ENCODE assay signal across 8 mouse cellular contexts in genomic region chr13:101765976-101766375, GRCm38 (mm10). TPM values are rescaled to one million over a fixed set of nuclear protein-coding genes. Genes with fewer than 3 reads are reported as not detected.
DNase-seq lines count a peak whose midpoint lies in the region; ATAC-seq and TF ChIP-seq lines count a peak whose summit lies in the region.

No protein-coding gene starts in this region.

- intact Hi-C loops in left cerebral cortex, postnatal 10 days (cut with DNase I), result loop anchor here (5.0 kb wide), 2 partner anchors 36 to 146 kb away; no protein-coding TSS in a partner anchor

- no peaks in the 10 kb centered on the region for H3K9me3 ChIP-seq in lung, embryonic 15.5 days
- H3K9me3 ChIP-seq in embryonic facial prominence, embryonic 13.5 days, result no peaks in the 10 kb centered on the region
- H3K9me3 ChIP-seq in intestine, postnatal 0 days (ENCODE audit: control insufficient read depth), result no peaks in the 10 kb centered on the region
- H3K9me3 ChIP-seq in neural tube, embryonic 15.5 days (replicated peaks), result no peaks in the 10 kb centered on the region

- H3K9ac ChIP-seq in lung, embryonic 15.5 days, result peak overlapping the region; percentile 85
- peak overlapping the region; percentile 91 for H3K9ac ChIP-seq in embryonic facial prominence, embryonic 13.5 days
- peak overlapping the region; percentile 89 for H3K9ac ChIP-seq in intestine, postnatal 0 days (ENCODE audit: low read depth, low read length)
- peak overlapping the region; percentile 93 for H3K9ac ChIP-seq in neural tube, embryonic 15.5 days (replicated peaks)

- no peak for ATAC-seq in lung, embryonic 15.5 days (ENCODE audit: borderline replicate concordance, extremely low read depth, low FRiP score, low TSS enrichment)
- no peak for ATAC-seq in embryonic facial prominence, embryonic 13.5 days (ENCODE audit: insufficient number of reproducible peaks, insufficient read depth, low FRiP score, low TSS enrichment, low read depth)
- ATAC-seq in intestine, postnatal 0 days, result no peak
- ATAC-seq in neural tube, embryonic 15.5 days (ENCODE audit: low FRiP score), result no peak

- peak overlapping the region; percentile 68 for H3K4me2 ChIP-seq in lung, embryonic 15.5 days
- H3K4me2 ChIP-seq in embryonic facial prominence, embryonic 13.5 days, result peak overlapping the region; percentile 85
- H3K4me2 ChIP-seq in intestine, postnatal 0 days (replicated peaks; ENCODE audit: low read depth), result peak overlapping the region; percentile 95
- H3K4me2 ChIP-seq in neural tube, embryonic 15.5 days, result peak overlapping the region; percentile 95

- no peaks in the 10 kb centered on the region for H3K36me3 ChIP-seq in lung, embryonic 15.5 days
- H3K36me3 ChIP-seq in embryonic facial prominence, embryonic 13.5 days, result no peaks in the 10 kb centered on the region
- no peaks in the 10 kb centered on the region for H3K36me3 ChIP-seq in intestine, postnatal 0 days (ENCODE audit: control insufficient read depth, insufficient read depth)
- H3K36me3 ChIP-seq in neural tube, embryonic 15.5 days, result no peaks in the 10 kb centered on the region

- H3K4me3 ChIP-seq in lung, embryonic 15.5 days, result peak overlapping the region; percentile 78
- peak overlapping the region; percentile 91 for H3K4me3 ChIP-seq in embryonic facial prominence, embryonic 13.5 days
- peak overlapping the region; percentile 97 for H3K4me3 ChIP-seq in intestine, postnatal 0 days (ENCODE audit: low read depth, low read length)
- peak overlapping the region; percentile 68 for H3K4me3 ChIP-seq in neural tube, embryonic 15.5 days (replicated peaks)

- no peaks in the 10 kb centered on the region for H3K27me3 ChIP-seq in lung, embryonic 15.5 days
- H3K27me3 ChIP-seq in embryonic facial prominence, embryonic 13.5 days, result no peaks in the 10 kb centered on the region
- H3K27me3 ChIP-seq in intestine, postnatal 0 days (replicated peaks; ENCODE audit: control insufficient read depth, insufficient read depth, low read length), result no peaks in the 10 kb centered on the region
- no peaks in the 10 kb centered on the region for H3K27me3 ChIP-seq in neural tube, embryonic 15.5 days (replicated peaks)

- no peak for DNase-seq in lung, postnatal 36 days
- no peak for DNase-seq in left cerebral cortex, postnatal 10 days (ENCODE audit: extremely low spot score in 1 of 2, low spot score in 2 of 2)
- no peak for DNase-seq in right cerebral cortex, postnatal 14 days
- DNase-seq in kidney, postnatal 25 days, result no peak

- WGBS in lung, embryonic 15.5 days, result 12% methylated on average over 3 of the region's 3 CpGs
- WGBS in embryonic facial prominence, embryonic 13.5 days, result 20% methylated on average over 3 of the region's 3 CpGs
- 0% methylated on average over 3 of the region's 3 CpGs for WGBS in intestine, postnatal 0 days
- 16% methylated on average over 3 of the region's 3 CpGs for WGBS in neural tube, embryonic 15.5 days

- peaks cover 53% of the 10 kb centered on the region for H3K4me1 ChIP-seq in lung, embryonic 15.5 days
- peaks cover 54% of the 10 kb centered on the region for H3K4me1 ChIP-seq in embryonic facial prominence, embryonic 13.5 days
- H3K4me1 ChIP-seq in intestine, postnatal 0 days (replicated peaks; ENCODE audit: control insufficient read depth, insufficient read depth, low read length), result peaks cover 17% of the 10 kb centered on the region
- peaks cover 54% of the 10 kb centered on the region for H3K4me1 ChIP-seq in neural tube, embryonic 15.5 days

- no peak for TF ChIP-seq CTCF in intestine, postnatal 0 days (IDR thresholded peaks at IDR 0.05; ENCODE audit: low read depth)

- no peak overlapping the region for H3K27ac ChIP-seq in lung, embryonic 15.5 days
- no peak overlapping the region for H3K27ac ChIP-seq in embryonic facial prominence, embryonic 13.5 days
- no peak overlapping the region for H3K27ac ChIP-seq in intestine, postnatal 0 days (ENCODE audit: low read depth, low read length)
- no peak overlapping the region for H3K27ac ChIP-seq in neural tube, embryonic 15.5 days (replicated peaks)

RNA-seq across cellular contexts. Expression of gene Pik3r1, which starts 2.0 kb away (rescaled TPM):
- 22.8 and 28.6 TPM in 2 replicates for polyA plus RNA-seq in lung, embryonic 15.5 days (2015; fragmentation: Nextera tagmentation; extraction: Ambion mirVana)
- polyA plus RNA-seq in embryonic facial prominence, embryonic 13.5 days (2015; fragmentation: Nextera tagmentation; extraction: Ambion mirVana), result 38.8 and 45.0 TPM in 2 replicates
- 14.7 and 17.5 TPM in 2 replicates for polyA plus RNA-seq in intestine, postnatal 0 days (2015; fragmentation: Nextera tagmentation; extraction: Ambion mirVana)
- 63.0 and 65.5 TPM in 2 replicates for polyA plus RNA-seq in neural tube, embryonic 15.5 days (2015; fragmentation: Nextera tagmentation; extraction: Ambion mirVana)
- 100 to 1,000 TPM; 142 to 147 TPM for total RNA-seq in left cerebral cortex, postnatal 10 days (2021)
